Mouse (Mus musculus) hindbrain, embryonic 14.5 days (tissue): ENCODE data around the gene Wwox. TPM values are rescaled to one million over a fixed set of nuclear protein-coding genes. Genes with fewer than 3 reads are reported as not detected.

Experiments
- ATAC-seq: fragments of 200-750 bp; cut with Nextera tagmentation; 2 replicates; pipeline ENCODE4 v1.8.0; 2017; ENCODE audit warnings: moderate number of reproducible peaks, mild to moderate bottlenecking, moderate TSS enrichment, moderate library complexity; ENCODE audit not compliant: low FRiP score
- DNase-seq: peaks from one replicate; pipeline ENCODE4 v3.0.0-alpha.2; 2015; ENCODE audit warnings: low spot score
- H3K27ac ChIP-seq: fragments of 300-500 bp; sonication (generic); 2 replicates; pipeline ENCODE4 v1.5.1; 2014; ENCODE audit warnings: mild to moderate bottlenecking, moderate library complexity
- H3K27me3 ChIP-seq: fragments of 300-500 bp; sonication (generic); 2 replicates; pipeline ENCODE4 v1.6.1; 2014; ENCODE audit warnings: mild to moderate bottlenecking, low read length, mixed read lengths; ENCODE audit not compliant: control insufficient read depth, insufficient read depth
- H3K36me3 ChIP-seq: fragments of 300-500 bp; sonication (generic); replicated peaks from 2 replicates; pipeline ENCODE4 v1.6.1; 2014; ENCODE audit not compliant: control insufficient read depth, insufficient read depth
- H3K4me1 ChIP-seq: fragments of 300-500 bp; sonication (generic); replicated peaks from 2 replicates; pipeline ENCODE4 v1.6.1; 2014; ENCODE audit warnings: antibody characterized with exemption, low read length, mixed read lengths; ENCODE audit not compliant: control insufficient read depth, insufficient read depth
- H3K4me2 ChIP-seq: fragments of 300-500 bp; sonication (generic); replicated peaks from 2 replicates; pipeline ENCODE4 v1.6.1; 2014; ENCODE audit warnings: mild to moderate bottlenecking, moderate library complexity
- H3K4me3 ChIP-seq: fragments of 300-500 bp; sonication (generic); replicated peaks from 2 replicates; pipeline ENCODE4 v1.5.1; 2014; ENCODE audit warnings: mild to moderate bottlenecking, low read length
- H3K9ac ChIP-seq: fragments of 300-500 bp; sonication (generic); 2 replicates; pipeline ENCODE4 v1.6.1; 2014
- H3K9me3 ChIP-seq: fragments of 300-500 bp; sonication (generic); 2 replicates; pipeline ENCODE4 v1.6.1; 2016; ENCODE audit warnings: low read length; ENCODE audit not compliant: control insufficient read depth
- WGBS: fragments of 180-500 bp; shearing (Covaris S2); extraction: QIAGEN DNeasy Blood & Tissue Kit; methylation state at CpG from one replicate; pipeline ENCODE4 v1.1.7; 2014; 5-methylcytosine and 5-hydroxymethylcytosine counted together
- polyA plus RNA-seq: library from polyadenylated mRNA; unstranded; fragments of >200 nt; fragmentation: Nextera tagmentation; extraction: Ambion mirVana; gene quantifications from 2 replicates; pipeline ENCODE4 v1.2.1, GENCODE M21; 2014

Wwox gene
- polyA plus RNA-seq, 1 experiment from 2014 or later = 12.7 TPM

- Histone ChIP-seq H3K4me3 (no peak overlapping the region), H3K36me3 (no peaks in the 10 kb centered on the region), H3K9ac (no peak overlapping the region), H3K4me1 (peaks cover 8% of the 10 kb centered on the region), H3K27me3 (no peaks in the 10 kb centered on the region), H3K4me2 (no peak overlapping the region), H3K9me3 (no peaks in the 10 kb centered on the region), H3K27ac (no peak overlapping the region)
- 58% methylated on average over 5 of the region's 5 CpGs for WGBS
- ATAC-seq (no peak), DNase-seq (no peak)
Observed at GRCm38 (mm10) chr8:114460600-114460999, 21.1 kb downstream of the Wwox start.

- H3K36me3 ChIP-seq = no peaks in the 10 kb centered on the region
- no peak overlapping the region for H3K27ac ChIP-seq
- no peak overlapping the region for H3K4me2 ChIP-seq
- 91% methylated on average over 11 of the region's 11 CpGs for WGBS
- peaks cover 8% of the 10 kb centered on the region for H3K4me1 ChIP-seq
- ATAC-seq (no peak), DNase-seq (no peak)
- no peak overlapping the region for H3K4me3 ChIP-seq
- no peaks in the 10 kb centered on the region for H3K27me3 ChIP-seq
- no peaks in the 10 kb centered on the region for H3K9me3 ChIP-seq
- H3K9ac ChIP-seq = no peak overlapping the region
Observed at GRCm38 (mm10) chr8:114462591-114462990, 23.1 kb downstream of the Wwox start.

- ATAC-seq (no peak), DNase-seq (no peak)
- H3K4me2 ChIP-seq = no peak overlapping the region
- H3K9ac ChIP-seq = no peak overlapping the region
- no peaks in the 10 kb centered on the region for H3K27me3 ChIP-seq
- H3K9me3 ChIP-seq = no peaks in the 10 kb centered on the region
- H3K4me1 ChIP-seq = peaks cover 8% of the 10 kb centered on the region
- WGBS = 46% methylated on average over 10 of the region's 10 CpGs
- H3K36me3 ChIP-seq = no peaks in the 10 kb centered on the region
- H3K27ac ChIP-seq = no peak overlapping the region
- H3K4me3 ChIP-seq = no peak overlapping the region
Observed at GRCm38 (mm10) chr8:114463305-114463704, 23.9 kb downstream of the Wwox start.

- Histone ChIP-seq H3K9ac (no peak overlapping the region), H3K27ac (no peak overlapping the region; the same call in 1 of the 2 replicates), H3K27me3 (no peaks in the 10 kb centered on the region), H3K4me1 (0 out of 2 replicates have a peak, but pooled peaks cover 4% of the 10 kb centered on the region), H3K4me3 (no peak overlapping the region), H3K9me3 (no peaks in the 10 kb centered on the region), H3K36me3 (no peaks in the 10 kb centered on the region), H3K4me2 (peak overlapping the region; percentile 24)
- WGBS = 43% methylated on average over 21 of the region's 21 CpGs
- ATAC-seq = no peak
- DNase-seq = peak; percentile 40
Observed at GRCm38 (mm10) chr8:114468526-114469207, 29.2 kb downstream of the Wwox start.

GRCm38 (mm10) chr8:114469208-114469590 lies 29.7 kb downstream of the Wwox start:
- H3K36me3 ChIP-seq = no peaks in the 10 kb centered on the region
- H3K9ac ChIP-seq = no peak overlapping the region
- H3K4me2 ChIP-seq = 0 out of 2 replicates have a peak overlapping the region, but pooled peaks have one; percentile 24
- 0 out of 2 replicates have a peak, but pooled peaks cover 4% of the 10 kb centered on the region for H3K4me1 ChIP-seq
- 87% methylated on average over 10 of the region's 10 CpGs for WGBS
- ATAC-seq = no peak
- H3K27me3 ChIP-seq = no peaks in the 10 kb centered on the region
- no peak for DNase-seq
- H3K4me3 ChIP-seq = no peak overlapping the region
- no peak overlapping the region for H3K27ac ChIP-seq
- H3K9me3 ChIP-seq = no peaks in the 10 kb centered on the region

- no peaks in the 10 kb centered on the region for H3K27me3 ChIP-seq
- no peak overlapping the region for H3K9ac ChIP-seq
- ATAC-seq = no peak
- no peak for DNase-seq
- H3K36me3 ChIP-seq = no peaks in the 10 kb centered on the region
- 0 out of 2 replicates have a peak, but pooled peaks cover 3% of the 10 kb centered on the region for H3K4me1 ChIP-seq
- no peak overlapping the region for H3K4me3 ChIP-seq
- no peak overlapping the region for H3K27ac ChIP-seq
- H3K9me3 ChIP-seq = no peaks in the 10 kb centered on the region
- no peak overlapping the region for H3K4me2 ChIP-seq
- WGBS = 81% methylated on average over 11 of the region's 11 CpGs
Observed at GRCm38 (mm10) chr8:114473546-114473945, 34.1 kb downstream of the Wwox start.

GRCm38 (mm10) chr8:114476919-114477318 lies 37.5 kb downstream of the Wwox start:
- Histone ChIP-seq H3K36me3 (no peaks in the 10 kb centered on the region), H3K4me1 (no peaks in the 10 kb centered on the region), H3K4me3 (no peak overlapping the region), H3K4me2 (no peak overlapping the region), H3K27me3 (no peaks in the 10 kb centered on the region), H3K9ac (no peak overlapping the region), H3K27ac (no peak overlapping the region), H3K9me3 (no peaks in the 10 kb centered on the region)
- ATAC-seq = no peak
- 85% methylated on average over 10 of the region's 10 CpGs for WGBS
- DNase-seq = no peak

- H3K9ac ChIP-seq = no peak overlapping the region
- no peak overlapping the region for H3K4me3 ChIP-seq
- no peaks in the 10 kb centered on the region for H3K27me3 ChIP-seq
- H3K9me3 ChIP-seq = no peaks in the 10 kb centered on the region
- H3K27ac ChIP-seq = no peak overlapping the region
- H3K4me1 ChIP-seq = no peaks in the 10 kb centered on the region
- H3K4me2 ChIP-seq = no peak overlapping the region
- no peaks in the 10 kb centered on the region for H3K36me3 ChIP-seq
- no peak for ATAC-seq
- DNase-seq = no peak
- WGBS = 78% methylated on average over 8 of the region's 8 CpGs
Observed at GRCm38 (mm10) chr8:114477790-114478189, 38.3 kb downstream of the Wwox start.

GRCm38 (mm10) chr8:114479749-114480148 lies 40.3 kb downstream of the Wwox start:
- Histone ChIP-seq H3K4me3 (no peak overlapping the region), H3K4me2 (no peak overlapping the region), H3K9me3 (no peaks in the 10 kb centered on the region), H3K36me3 (no peaks in the 10 kb centered on the region), H3K27me3 (no peaks in the 10 kb centered on the region), H3K4me1 (no peaks in the 10 kb centered on the region), H3K27ac (no peak overlapping the region), H3K9ac (no peak overlapping the region)
- no peak for ATAC-seq
- DNase-seq = no peak
- WGBS = 61% methylated on average over 8 of the region's 8 CpGs
